Mouse (Mus musculus) ES-Bruce4 (cell line): ENCODE measurements around the gene Car11.

ENCODE experiments used
- CTCF ChIP-seq: IDR thresholded peaks from one replicate; pipeline ENCODE4 v1.8.1; 2011; ENCODE audit warnings: low read depth, low read length
- EP300 ChIP-seq: IDR thresholded peaks from 2 replicates; pipeline ENCODE4 v1.6.1; 2011; ENCODE audit warnings: low read depth, low read length; ENCODE audit not compliant: insufficient read depth
- POLR2A ChIP-seq: IDR thresholded peaks from one replicate; pipeline ENCODE4 v1.8.1; 2011; ENCODE audit warnings: low read length; ENCODE audit not compliant: insufficient read depth

DNA sequence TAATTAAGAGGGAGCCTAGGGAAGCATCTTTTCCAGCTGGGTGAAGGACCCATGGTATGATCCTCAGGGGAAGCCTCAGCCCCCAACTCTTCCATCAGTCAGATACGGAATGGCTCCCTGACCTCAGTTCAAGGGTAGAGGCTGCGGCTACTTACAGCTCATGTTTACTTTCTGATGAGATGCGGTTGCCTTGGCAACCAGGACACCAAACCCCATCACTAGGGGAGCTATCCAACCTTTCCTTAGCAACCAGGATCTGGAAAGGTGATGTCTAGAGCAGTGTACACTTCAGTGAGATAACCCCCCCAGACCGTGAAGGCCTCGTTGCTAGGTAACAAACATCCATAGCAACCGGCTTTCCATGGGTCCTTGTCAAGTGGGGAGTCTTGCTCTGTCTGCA, 9.4 kb downstream of the Car11 start:
- no peak for TF ChIP-seq CTCF
- TF ChIP-seq POLR2A: no peak
- no peak for TF ChIP-seq EP300
